Mouse (Mus musculus) lung, embryonic 14.5 days (tissue): ENCODE data around the gene Ak5. TPM values are rescaled to one million over a fixed set of nuclear protein-coding genes. Genes with fewer than 3 reads are reported as not detected.
A peak's percentile ranks its signal among the peaks of the same experiment; 100 is the strongest.

Source experiments
- ATAC-seq: fragments of 200-750 bp; cut with Nextera tagmentation; 2 replicates; pipeline ENCODE4 v1.8.0; 2017; ENCODE audit warnings: mild to moderate bottlenecking, moderate TSS enrichment, moderate library complexity; ENCODE audit not compliant: insufficient read depth
- DNase-seq: peaks from one replicate; pipeline ENCODE4 v3.0.0-alpha.2; 2015
- H3K27ac ChIP-seq: fragments of 300-500 bp; sonication (generic); 2 replicates; pipeline ENCODE4 v1.5.1; 2014; ENCODE audit warnings: low read depth, mild to moderate bottlenecking, moderate library complexity
- H3K27me3 ChIP-seq: fragments of 300-500 bp; sonication (generic); 2 replicates; pipeline ENCODE4 v1.6.1; 2014; ENCODE audit warnings: low read length, control low read depth; ENCODE audit not compliant: insufficient read depth
- H3K36me3 ChIP-seq: fragments of 300-500 bp; sonication (generic); 2 replicates; pipeline ENCODE4 v1.6.1; 2014; ENCODE audit warnings: control low read depth; ENCODE audit not compliant: insufficient read depth
- H3K4me1 ChIP-seq: fragments of 300-500 bp; sonication (generic); 2 replicates; pipeline ENCODE4 v1.6.1; 2014; ENCODE audit warnings: antibody characterized with exemption, control low read depth; ENCODE audit not compliant: insufficient read depth
- H3K4me2 ChIP-seq: fragments of 300-500 bp; sonication (generic); 2 replicates; pipeline ENCODE4 v1.6.1; 2014; ENCODE audit warnings: mild to moderate bottlenecking
- H3K4me3 ChIP-seq: fragments of 300-500 bp; sonication (generic); 2 replicates; pipeline ENCODE4 v1.5.1; 2014; ENCODE audit warnings: low read depth, low read length
- H3K9ac ChIP-seq: fragments of 300-500 bp; sonication (generic); 2 replicates; pipeline ENCODE4 v1.6.1; 2014
- H3K9me3 ChIP-seq: fragments of 300-500 bp; sonication (generic); 2 replicates; pipeline ENCODE4 v1.6.1; 2016; ENCODE audit warnings: low read depth, low read length, control low read depth
- CTCF ChIP-seq: IDR thresholded peaks from 2 replicates; pipeline ENCODE4 v1.5.1; 2016; ENCODE audit warnings: antibody characterized with exemption, low read depth
- WGBS: fragments of 180-500 bp; shearing (Covaris S2); extraction: QIAGEN DNeasy Blood & Tissue Kit; methylation state at CpG from one replicate; pipeline ENCODE4 v1.1.7; 2014; 5-methylcytosine and 5-hydroxymethylcytosine counted together
- polyA plus RNA-seq: library from polyadenylated mRNA; unstranded; fragments of >200 nt; fragmentation: Nextera tagmentation; extraction: Ambion mirVana; gene quantifications from 2 replicates; pipeline ENCODE4 v1.2.1, GENCODE M21; 2014

Gene Ak5
- polyA plus RNA-seq, 1 experiment from 2014 or later, result 4.1 TPM

GRCm38 (mm10) chr3:152669783-152670182, 1.6 kb upstream of the Ak5 start:
- WGBS, result 34% methylated on average over 3 of the region's 3 CpGs
- peaks cover 21% of the 10 kb centered on the region for H3K27me3 ChIP-seq

DNA sequence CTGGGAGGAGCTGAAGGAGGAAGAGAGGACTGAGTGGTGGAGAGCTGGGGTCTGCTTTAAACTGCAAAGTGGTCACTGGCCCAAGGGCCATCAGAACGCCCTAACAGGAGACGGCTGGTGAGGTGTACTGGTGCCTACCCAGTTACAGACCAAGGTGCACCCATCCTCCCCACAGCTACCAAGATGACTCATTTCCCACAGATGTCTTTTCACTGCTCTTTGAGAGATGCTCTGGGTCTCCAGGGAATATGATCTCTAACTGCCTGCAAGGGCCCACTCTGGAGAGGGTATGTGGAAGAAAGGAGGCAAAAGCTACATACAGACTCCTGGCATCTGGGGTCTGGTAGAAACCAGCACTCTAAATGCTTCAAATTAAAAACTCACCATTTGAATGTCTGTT, 633 bp upstream of the Ak5 start:
- peaks cover 21% of the 10 kb centered on the region for H3K27me3 ChIP-seq
- WGBS, result 62% methylated on average over 2 of the region's 2 CpGs
- TF ChIP-seq CTCF, result no peak

More at GRCm38 (mm10) chr3:152669783-152670182, 1.6 kb upstream of the Ak5 start:
- H3K4me2 ChIP-seq, result no peak overlapping the region
- TF ChIP-seq CTCF, result no peak
- no peaks in the 10 kb centered on the region for H3K9me3 ChIP-seq
- no peak overlapping the region for H3K9ac ChIP-seq
- no peak overlapping the region for H3K4me3 ChIP-seq
- H3K4me1 ChIP-seq, result no peaks in the 10 kb centered on the region
- no peaks in the 10 kb centered on the region for H3K36me3 ChIP-seq
- ATAC-seq (peak; percentile 72), DNase-seq (peak; percentile 59)
- no peak overlapping the region for H3K27ac ChIP-seq

GRCm38 (mm10) chr3:152667356-152668211, 576 bp downstream of the Ak5 start:
- Histone ChIP-seq H3K9me3 (no peaks in the 10 kb centered on the region), H3K4me3 (peak overlapping the region; percentile 55), H3K27me3 (peaks cover 21% of the 10 kb centered on the region), H3K4me1 (no peaks in the 10 kb centered on the region), H3K9ac (peak overlapping the region; percentile 56), H3K27ac (no peak overlapping the region), H3K36me3 (no peaks in the 10 kb centered on the region), H3K4me2 (peak overlapping the region; percentile 99)
- no peak for TF ChIP-seq CTCF
- DNase-seq, result peak; percentile 73
- WGBS, result under 1% methylated on average over 70 of the region's 82 CpGs
- ATAC-seq, result peak; percentile 64

More for the DNA sequence above, 633 bp upstream of the Ak5 start:
- DNase-seq, result no peak
- H3K36me3 ChIP-seq, result no peaks in the 10 kb centered on the region
- no peak overlapping the region for H3K27ac ChIP-seq
- no peak for ATAC-seq
- H3K4me1 ChIP-seq, result no peaks in the 10 kb centered on the region
- no peak overlapping the region for H3K9ac ChIP-seq
- no peaks in the 10 kb centered on the region for H3K9me3 ChIP-seq
- no peak overlapping the region for H3K4me2 ChIP-seq
- no peak overlapping the region for H3K4me3 ChIP-seq

GRCm38 (mm10) chr3:152666991-152667355, 1.2 kb downstream of the Ak5 start:
- no peaks in the 10 kb centered on the region for H3K36me3 ChIP-seq
- WGBS, result 1% methylated on average over 16 of the region's 16 CpGs
- peak; percentile 21; the same call in 1 of the 2 replicates for ATAC-seq
- peak overlapping the region; percentile 99 for H3K4me2 ChIP-seq
- H3K9ac ChIP-seq, result peak overlapping the region; percentile 56; the same call in 1 of the 2 replicates
- no peak for TF ChIP-seq CTCF
- H3K4me3 ChIP-seq, result peak overlapping the region; percentile 55
- no peak overlapping the region for H3K27ac ChIP-seq
- H3K9me3 ChIP-seq, result no peaks in the 10 kb centered on the region
- H3K4me1 ChIP-seq, result no peaks in the 10 kb centered on the region
- H3K27me3 ChIP-seq, result peaks cover 21% of the 10 kb centered on the region
- DNase-seq, result peak; percentile 43

DNA sequence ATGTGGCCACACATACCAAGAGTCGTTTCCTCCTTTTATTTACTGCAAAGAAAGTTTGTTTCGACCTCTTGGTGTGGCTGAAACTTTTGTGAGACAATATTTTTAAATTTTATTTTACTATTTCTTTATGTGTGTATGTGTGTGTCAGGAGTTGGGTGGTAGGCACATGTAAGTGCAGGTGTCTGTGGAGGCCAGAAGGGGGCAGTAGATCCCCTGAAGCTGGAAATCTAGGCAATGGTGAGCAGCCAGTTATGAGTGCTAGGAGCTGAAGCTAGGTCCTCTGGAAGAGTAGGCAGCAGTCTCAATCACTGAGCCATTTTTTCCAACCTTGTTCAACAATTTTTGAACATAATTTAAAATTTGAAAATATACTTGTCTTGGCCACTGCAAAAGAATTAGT, 9.6 kb downstream of the Ak5 start:
- Histone ChIP-seq H3K4me2 (no peak overlapping the region), H3K36me3 (no peaks in the 10 kb centered on the region), H3K9me3 (no peaks in the 10 kb centered on the region), H3K27me3 (no peaks in the 10 kb centered on the region), H3K4me3 (no peak overlapping the region), H3K9ac (no peak overlapping the region), H3K27ac (no peak overlapping the region), H3K4me1 (no peaks in the 10 kb centered on the region)
- WGBS, result 79% methylated on average over 2 of the region's 2 CpGs
- DNase-seq, result no peak
- TF ChIP-seq CTCF, result no peak
- no peak for ATAC-seq

GRCm38 (mm10) chr3:152651991-152652390, 16.2 kb downstream of the Ak5 start:
- H3K9ac ChIP-seq, result no peak overlapping the region
- ATAC-seq (no peak), DNase-seq (no peak)
- H3K27ac ChIP-seq, result no peak overlapping the region
- no peak overlapping the region for H3K4me3 ChIP-seq
- TF ChIP-seq CTCF, result no peak
- no peaks in the 10 kb centered on the region for H3K9me3 ChIP-seq
- no peaks in the 10 kb centered on the region for H3K4me1 ChIP-seq
- no peak overlapping the region for H3K4me2 ChIP-seq
- 82% methylated on average over 2 of the region's 2 CpGs for WGBS
- no peaks in the 10 kb centered on the region for H3K36me3 ChIP-seq
- no peaks in the 10 kb centered on the region for H3K27me3 ChIP-seq

GRCm38 (mm10) chr3:152644610-152645009, 23.6 kb downstream of the Ak5 start:
- H3K4me1 ChIP-seq, result no peaks in the 10 kb centered on the region
- ATAC-seq, result no peak
- no peak for DNase-seq
- H3K27ac ChIP-seq, result no peak overlapping the region
- no peaks in the 10 kb centered on the region for H3K9me3 ChIP-seq
- no peak overlapping the region for H3K4me2 ChIP-seq
- 77% methylated on average over 5 of the region's 5 CpGs for WGBS
- no peak overlapping the region for H3K4me3 ChIP-seq
- no peak overlapping the region for H3K9ac ChIP-seq
- no peak for TF ChIP-seq CTCF
- H3K27me3 ChIP-seq, result no peaks in the 10 kb centered on the region
- H3K36me3 ChIP-seq, result no peaks in the 10 kb centered on the region
